Mouse (Mus musculus) CH12.LX (cell line): ENCODE data around the gene Cnot8.

Source experiments
- CTCF ChIP-seq, 2 experiments: IDR thresholded peaks in 1 of 2; conservative IDR thresholded peaks in 1 of 2; 2 replicates each; pipeline ENCODE4 v1.5.1; 2011 to 2012; ENCODE audit warnings: low read depth in 2 of 2, low read length in 2 of 2, improper control_type of control experiment in 1 of 2, inconsistent platforms in 1 of 2, mild to moderate bottlenecking in 1 of 2, moderate library complexity in 1 of 2
- EP300 ChIP-seq: IDR thresholded peaks from 2 replicates; pipeline ENCODE4 v1.6.1; 2011; ENCODE audit warnings: low read length, improper control_type of control experiment
- HCFC1 ChIP-seq: IDR thresholded peaks from 2 replicates; pipeline ENCODE4 v1.6.1; 2012; ENCODE audit warnings: low read depth, mild to moderate bottlenecking, inconsistent platforms, low read length, improper control_type of control experiment
- MAFK ChIP-seq: IDR thresholded peaks from 2 replicates; pipeline ENCODE4 v1.6.1; 2011; ENCODE audit warnings: low read length, improper control_type of control experiment; ENCODE audit not compliant: insufficient replicate concordance
- MAX ChIP-seq: IDR thresholded peaks from 2 replicates; pipeline ENCODE4 v1.6.1; 2011; ENCODE audit warnings: low read length, improper control_type of control experiment
- MAZ ChIP-seq: IDR thresholded peaks from 2 replicates; pipeline ENCODE4 v1.6.1; 2012; ENCODE audit warnings: low read depth, mild to moderate bottlenecking, inconsistent platforms, low read length, improper control_type of control experiment, moderate library complexity
- POLR2A ChIP-seq: IDR thresholded peaks from 2 replicates; pipeline ENCODE4 v1.6.1; 2011; ENCODE audit warnings: low read depth, mild to moderate bottlenecking, improper control_type of control experiment, low read length
- RAD21 ChIP-seq: IDR thresholded peaks from 2 replicates; pipeline ENCODE4 v1.6.1; 2011; ENCODE audit warnings: low read depth, mild to moderate bottlenecking, low read length, improper control_type of control experiment, moderate library complexity
- RCOR1 ChIP-seq: conservative IDR thresholded peaks from 2 replicates; pipeline ENCODE4 v1.6.1; 2012; ENCODE audit warnings: low read depth, mild to moderate bottlenecking, inconsistent platforms, low read length, improper control_type of control experiment
- SMC3 ChIP-seq: IDR thresholded peaks from 2 replicates; pipeline ENCODE4 v1.6.1; 2011; ENCODE audit warnings: low read depth, low read length, improper control_type of control experiment
- TCF12 ChIP-seq: IDR thresholded peaks from 2 replicates; pipeline ENCODE4 v1.6.1; 2014; ENCODE audit warnings: low read depth, mild to moderate bottlenecking, inconsistent platforms, low read length, improper control_type of control experiment
- UBTF ChIP-seq: IDR thresholded peaks from 2 replicates; pipeline ENCODE4 v1.6.1; 2012; ENCODE audit warnings: low read depth, mild to moderate bottlenecking, inconsistent platforms, low read length, improper control_type of control experiment, moderate library complexity
- ZC3H11A ChIP-seq: IDR thresholded peaks from 2 replicates; pipeline ENCODE4 v1.6.1; 2012; ENCODE audit warnings: low read depth, mild to moderate bottlenecking, inconsistent platforms, low read length, improper control_type of control experiment

DNA sequence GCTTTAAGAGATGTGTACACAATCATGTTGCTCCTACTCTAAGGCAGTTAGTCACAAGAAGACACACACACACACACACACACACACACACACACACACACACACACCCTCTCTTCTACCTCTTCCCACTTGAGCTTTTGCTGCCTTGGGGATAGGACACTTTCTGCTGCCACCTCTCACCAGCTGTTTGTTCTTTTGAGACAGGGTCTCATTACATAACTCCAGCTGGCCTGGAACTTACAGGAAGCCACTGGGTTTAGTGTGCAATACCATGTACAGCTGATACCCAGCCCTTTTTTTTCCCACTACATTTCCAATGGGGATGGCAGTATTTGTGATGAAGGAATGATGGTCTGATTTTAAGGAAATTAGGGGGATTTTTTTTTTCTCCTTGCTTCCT lies 31.3 kb downstream of the Cnot8 start:
- TF ChIP-seq TCF12 = no peak
- no peak for TF ChIP-seq MAZ
- no peak for TF ChIP-seq CTCF (conservative IDR thresholded peaks at IDR 0.05 in 1 of 2, IDR thresholded peaks at IDR 0.05 in 1 of 2; ENCODE audit: low read depth in 2 of 2, low read length in 2 of 2)
- no peak for TF ChIP-seq MAFK
- no peak for TF ChIP-seq RCOR1
- TF ChIP-seq SMC3 = no peak
- TF ChIP-seq RAD21 = no peak
- TF ChIP-seq MAX = no peak
- no peak for TF ChIP-seq EP300
- no peak for TF ChIP-seq ZC3H11A
- TF ChIP-seq HCFC1 = no peak
- TF ChIP-seq UBTF = no peak
- no peak for TF ChIP-seq POLR2A
